Mouse (Mus musculus) G1E (cell line): ENCODE data around the gene Rbm47.

Experiments
- CTCF ChIP-seq: IDR thresholded peaks from 2 replicates; pipeline ENCODE4 v1.5.1; 2012; ENCODE audit warnings: low read depth, low read length, inconsistent platforms, mixed read lengths
- GATA1 ChIP-seq: IDR thresholded peaks from 2 replicates; pipeline ENCODE4 v1.6.1; 2012; ENCODE audit warnings: borderline replicate concordance, low read length, inconsistent platforms, mixed read lengths
- POLR2AphosphoS5 ChIP-seq: IDR thresholded peaks from 2 replicates; pipeline ENCODE4 v1.6.1; 2012; ENCODE audit warnings: low read depth, low read length, inconsistent platforms; ENCODE audit not compliant: insufficient replicate concordance
- TAL1 ChIP-seq: conservative IDR thresholded peaks from 2 replicates; pipeline ENCODE4 v1.6.1; 2012; ENCODE audit warnings: low read depth, low read length, inconsistent platforms, mixed read lengths

DNA sequence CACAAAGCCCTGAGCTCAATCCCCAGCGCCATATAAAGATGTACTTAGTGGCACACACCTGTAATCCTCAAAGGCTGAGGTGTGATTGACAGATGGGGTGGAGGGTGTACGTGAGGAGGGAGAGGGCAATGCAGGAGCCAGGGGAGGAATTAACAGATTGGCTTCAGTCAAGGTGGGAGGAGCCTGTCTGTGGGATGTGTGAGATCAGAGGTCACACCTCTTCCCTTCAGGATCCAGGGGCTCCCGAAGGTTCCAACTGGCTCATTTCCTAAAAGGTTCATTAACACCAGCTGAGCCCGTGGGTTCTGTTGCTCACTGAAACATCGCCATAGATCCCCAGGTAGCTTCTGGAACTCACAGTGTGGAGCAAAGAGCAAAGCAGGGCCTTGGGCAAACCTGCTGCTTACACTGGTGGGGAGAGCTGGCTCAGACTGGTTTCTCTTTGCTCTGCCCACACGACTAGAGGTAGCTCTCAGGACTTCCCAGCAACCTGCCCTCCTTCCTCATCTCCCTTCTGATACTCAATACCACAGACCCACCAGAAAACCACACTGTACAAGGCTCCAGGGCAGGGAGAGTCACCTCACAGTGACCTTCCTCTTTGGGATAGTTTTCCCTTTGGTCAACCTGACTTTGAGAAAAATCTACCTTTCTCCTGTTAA is 33.2 kb downstream of the Rbm47 start:
- TF ChIP-seq CTCF = no peak
- no peak for TF ChIP-seq GATA1
- TF ChIP-seq POLR2AphosphoS5 = no peak
- TF ChIP-seq TAL1 = no peak
